Mouse (Mus musculus) left cerebral cortex, adult 8-10 months (tissue): Measurements from ENCODE around the gene Tmem163. TPM values are rescaled to one million over a fixed set of nuclear protein-coding genes. Genes with fewer than 3 reads are reported as not detected.
A peak's percentile ranks its signal among the peaks of the same experiment; 100 is the strongest.

Experiments used
- DNase-seq, 2 experiments: peaks; one replicate each; pipeline ENCODE4 v3.0.0; 2022; ENCODE audit warnings: low spot score in 2 of 2
- total RNA-seq, 4 experiments: library from RNA; stranded (reverse); gene quantifications; 2 replicates each; pipeline ENCODE4 v1.2.4; 2022

The Tmem163 gene
- total RNA-seq, 4 experiments from 2014 or later, result 18.8 to 20.4 (median 19.4) TPM

GRCm38 (mm10) chr1:127573186-127573585 lies 106.2 kb downstream of the Tmem163 start:
- DNase-seq, result no peak

- no peak for DNase-seq
These were observed 110.7 kb downstream of the Tmem163 start for GRCm38 (mm10) chr1:127568641-127569040.

- DNase-seq, result no peak
These were observed 122.9 kb downstream of the Tmem163 start for GRCm38 (mm10) chr1:127556486-127556845.

- no peak for DNase-seq
These were observed 123.4 kb downstream of the Tmem163 start for GRCm38 (mm10) chr1:127555822-127556485.

GRCm38 (mm10) chr1:127548078-127548477 lies 131.3 kb downstream of the Tmem163 start:
- DNase-seq, result no peak

GRCm38 (mm10) chr1:127542756-127543155 lies 136.6 kb downstream of the Tmem163 start:
- DNase-seq, result no peak

- peak in 1 of 2 experiments; percentile 54 for DNase-seq
These were observed 137.4 kb downstream of the Tmem163 start for GRCm38 (mm10) chr1:127541931-127542330.

GRCm38 (mm10) chr1:127541522-127541921 lies 137.8 kb downstream of the Tmem163 start:
- no peak for DNase-seq

- DNase-seq, result no peak
These were observed 141.9 kb downstream of the Tmem163 start for GRCm38 (mm10) chr1:127537204-127538038.

GRCm38 (mm10) chr1:127536448-127536847 lies 142.9 kb downstream of the Tmem163 start:
- no peak for DNase-seq

- DNase-seq, result no peak
These were observed 147.6 kb downstream of the Tmem163 start for GRCm38 (mm10) chr1:127531723-127532122.

GRCm38 (mm10) chr1:127530849-127531580 lies 148.3 kb downstream of the Tmem163 start:
- DNase-seq, result no peak

GRCm38 (mm10) chr1:127523364-127523763 lies 156.0 kb downstream of the Tmem163 start:
- no peak for DNase-seq

- DNase-seq, result no peak
These were observed 164.5 kb downstream of the Tmem163 start for GRCm38 (mm10) chr1:127514888-127515287.

GRCm38 (mm10) chr1:127514479-127514878 lies 164.9 kb downstream of the Tmem163 start:
- DNase-seq, result no peak

- DNase-seq, result no peak
These were observed 165.7 kb downstream of the Tmem163 start for GRCm38 (mm10) chr1:127513664-127514063.

GRCm38 (mm10) chr1:127513140-127513539 lies 166.2 kb downstream of the Tmem163 start:
- no peak for DNase-seq

GRCm38 (mm10) chr1:127512709-127513108 lies 166.6 kb downstream of the Tmem163 start:
- no peak for DNase-seq

- DNase-seq, result no peak
These were observed 168.0 kb downstream of the Tmem163 start for GRCm38 (mm10) chr1:127511362-127511761.

- DNase-seq, result no peak
These were observed 170.4 kb downstream of the Tmem163 start for GRCm38 (mm10) chr1:127508921-127509320.

GRCm38 (mm10) chr1:127508067-127508739 lies 171.1 kb downstream of the Tmem163 start:
- DNase-seq, result no peak
